Mouse (Mus musculus): ENCODE data around the gene Tmtc2. TPM values are rescaled to one million over a fixed set of nuclear protein-coding genes. Genes with fewer than 3 reads are reported as not detected.

Gene Tmtc2
- polyA plus RNA-seq, 1 experiment from 2014 or later, result 3.7 TPM

GRCm38 (mm10) chr10:105464378-105464777 lies 109.9 kb downstream of the Tmtc2 start:
- H3K9ac ChIP-seq (ENCODE audit: low read length), result no peak overlapping the region
- ATAC-seq (ENCODE audit: low FRiP score) (no peak), DNase-seq (ENCODE audit: low spot score, missing footprints) (no peak)

GRCm38 (mm10) chr10:105453441-105453840 lies 120.8 kb downstream of the Tmtc2 start:
- Histone ChIP-seq H3K27me3 (ENCODE audit: control insufficient read depth, insufficient read depth, low read length) (no peaks in the 10 kb centered on the region), H3K4me1 (ENCODE audit: control insufficient read depth, insufficient read depth, low read length) (no peaks in the 10 kb centered on the region), H3K4me2 (no peak overlapping the region), H3K9ac (ENCODE audit: low read length) (no peak overlapping the region), H3K36me3 (ENCODE audit: control insufficient read depth, insufficient read depth, low read length) (no peaks in the 10 kb centered on the region), H3K4me3 (ENCODE audit: low read depth, low read length) (no peak overlapping the region), H3K27ac (ENCODE audit: low read depth, low read length) (no peak overlapping the region), H3K9me3 (ENCODE audit: control insufficient read depth, low read length) (no peaks in the 10 kb centered on the region)
- no peak for DNase-seq (ENCODE audit: low spot score, missing footprints)
- 86% methylated on average over 8 of the region's 8 CpGs for WGBS
- peak; percentile 46; the same call in 1 of the 2 replicates for ATAC-seq (ENCODE audit: low FRiP score)

More at GRCm38 (mm10) chr10:105464378-105464777, 109.9 kb downstream of the Tmtc2 start:
- H3K27ac ChIP-seq (ENCODE audit: low read depth, low read length), result no peak overlapping the region
- H3K36me3 ChIP-seq (ENCODE audit: control insufficient read depth, insufficient read depth, low read length), result no peaks in the 10 kb centered on the region
- 81% methylated on average over 4 of the region's 4 CpGs for WGBS
- no peaks in the 10 kb centered on the region for H3K4me1 ChIP-seq (ENCODE audit: control insufficient read depth, insufficient read depth, low read length)
- no peaks in the 10 kb centered on the region for H3K27me3 ChIP-seq (ENCODE audit: control insufficient read depth, insufficient read depth, low read length)
- H3K9me3 ChIP-seq (ENCODE audit: control insufficient read depth, low read length), result no peaks in the 10 kb centered on the region
- H3K4me2 ChIP-seq, result no peak overlapping the region
- no peak overlapping the region for H3K4me3 ChIP-seq (ENCODE audit: low read depth, low read length)

- no peaks in the 10 kb centered on the region for H3K36me3 ChIP-seq (ENCODE audit: control insufficient read depth, insufficient read depth, low read length)
- H3K4me2 ChIP-seq, result no peak overlapping the region
- DNase-seq (ENCODE audit: low spot score, missing footprints), result no peak
- WGBS, result 93% methylated on average over 2 of the region's 2 CpGs
- no peaks in the 10 kb centered on the region for H3K9me3 ChIP-seq (ENCODE audit: control insufficient read depth, low read length)
- ATAC-seq (ENCODE audit: low FRiP score), result no peak
- H3K4me3 ChIP-seq (ENCODE audit: low read depth, low read length), result no peak overlapping the region
- no peaks in the 10 kb centered on the region for H3K4me1 ChIP-seq (ENCODE audit: control insufficient read depth, insufficient read depth, low read length)
- no peaks in the 10 kb centered on the region for H3K27me3 ChIP-seq (ENCODE audit: control insufficient read depth, insufficient read depth, low read length)
- H3K9ac ChIP-seq (ENCODE audit: low read length), result no peak overlapping the region
- no peak overlapping the region for H3K27ac ChIP-seq (ENCODE audit: low read depth, low read length)
Observed at GRCm38 (mm10) chr10:105447191-105447590, 127.1 kb downstream of the Tmtc2 start.

GRCm38 (mm10) chr10:105444309-105444708 lies 129.9 kb downstream of the Tmtc2 start:
- H3K27me3 ChIP-seq (ENCODE audit: control insufficient read depth, insufficient read depth, low read length), result no peaks in the 10 kb centered on the region
- WGBS, result 66% methylated on average over 3 of the region's 3 CpGs
- H3K4me2 ChIP-seq, result no peak overlapping the region
- no peak overlapping the region for H3K27ac ChIP-seq (ENCODE audit: low read depth, low read length)
- H3K4me3 ChIP-seq (ENCODE audit: low read depth, low read length), result no peak overlapping the region
- ATAC-seq (ENCODE audit: low FRiP score), result no peak
- H3K9ac ChIP-seq (ENCODE audit: low read length), result no peak overlapping the region
- no peaks in the 10 kb centered on the region for H3K4me1 ChIP-seq (ENCODE audit: control insufficient read depth, insufficient read depth, low read length)
- no peak for DNase-seq (ENCODE audit: low spot score, missing footprints)
- H3K9me3 ChIP-seq (ENCODE audit: control insufficient read depth, low read length), result no peaks in the 10 kb centered on the region
- H3K36me3 ChIP-seq (ENCODE audit: control insufficient read depth, insufficient read depth, low read length), result no peaks in the 10 kb centered on the region

GRCm38 (mm10) chr10:105434879-105435278 lies 139.4 kb downstream of the Tmtc2 start:
- ATAC-seq (ENCODE audit: low FRiP score) (no peak), DNase-seq (ENCODE audit: low spot score, missing footprints) (no peak)
- WGBS, result 82% methylated on average over 5 of the region's 5 CpGs
- Histone ChIP-seq H3K27me3 (ENCODE audit: control insufficient read depth, insufficient read depth, low read length) (no peaks in the 10 kb centered on the region), H3K4me1 (ENCODE audit: control insufficient read depth, insufficient read depth, low read length) (no peaks in the 10 kb centered on the region), H3K9ac (ENCODE audit: low read length) (no peak overlapping the region), H3K4me3 (ENCODE audit: low read depth, low read length) (no peak overlapping the region), H3K36me3 (ENCODE audit: control insufficient read depth, insufficient read depth, low read length) (no peaks in the 10 kb centered on the region), H3K27ac (ENCODE audit: low read depth, low read length) (no peak overlapping the region), H3K4me2 (no peak overlapping the region), H3K9me3 (ENCODE audit: control insufficient read depth, low read length) (no peaks in the 10 kb centered on the region)

- Histone ChIP-seq H3K4me2 (no peak overlapping the region), H3K9ac (ENCODE audit: low read length) (no peak overlapping the region), H3K9me3 (ENCODE audit: control insufficient read depth, low read length) (no peaks in the 10 kb centered on the region), H3K4me1 (ENCODE audit: control insufficient read depth, insufficient read depth, low read length) (no peaks in the 10 kb centered on the region), H3K36me3 (ENCODE audit: control insufficient read depth, insufficient read depth, low read length) (no peaks in the 10 kb centered on the region), H3K27ac (ENCODE audit: low read depth, low read length) (no peak overlapping the region), H3K27me3 (ENCODE audit: control insufficient read depth, insufficient read depth, low read length) (no peaks in the 10 kb centered on the region), H3K4me3 (ENCODE audit: low read depth, low read length) (no peak overlapping the region)
- no peak for DNase-seq (ENCODE audit: low spot score, missing footprints)
- ATAC-seq (ENCODE audit: low FRiP score), result no peak
- WGBS, result 77% methylated on average over 3 of the region's 3 CpGs
Observed at GRCm38 (mm10) chr10:105430885-105431284, 143.4 kb downstream of the Tmtc2 start.

GRCm38 (mm10) chr10:105430232-105430631 lies 144.0 kb downstream of the Tmtc2 start:
- no peaks in the 10 kb centered on the region for H3K4me1 ChIP-seq (ENCODE audit: control insufficient read depth, insufficient read depth, low read length)
- no peak for ATAC-seq (ENCODE audit: low FRiP score)

GRCm38 (mm10) chr10:105428080-105428479 lies 146.2 kb downstream of the Tmtc2 start:
- H3K9me3 ChIP-seq (ENCODE audit: control insufficient read depth, low read length), result no peaks in the 10 kb centered on the region
- no peak overlapping the region for H3K9ac ChIP-seq (ENCODE audit: low read length)
- ATAC-seq (ENCODE audit: low FRiP score) (no peak), DNase-seq (ENCODE audit: low spot score, missing footprints) (peak; percentile 53)
- no peaks in the 10 kb centered on the region for H3K27me3 ChIP-seq (ENCODE audit: control insufficient read depth, insufficient read depth, low read length)
- H3K27ac ChIP-seq (ENCODE audit: low read depth, low read length), result no peak overlapping the region
- H3K36me3 ChIP-seq (ENCODE audit: control insufficient read depth, insufficient read depth, low read length), result no peaks in the 10 kb centered on the region
- H3K4me2 ChIP-seq, result no peak overlapping the region
- 77% methylated on average over 5 of the region's 5 CpGs for WGBS
- H3K4me1 ChIP-seq (ENCODE audit: control insufficient read depth, insufficient read depth, low read length), result no peaks in the 10 kb centered on the region
- no peak overlapping the region for H3K4me3 ChIP-seq (ENCODE audit: low read depth, low read length)

More at GRCm38 (mm10) chr10:105430232-105430631, 144.0 kb downstream of the Tmtc2 start:
- H3K4me3 ChIP-seq (ENCODE audit: low read depth, low read length), result no peak overlapping the region
- H3K9ac ChIP-seq (ENCODE audit: low read length), result no peak overlapping the region
- H3K9me3 ChIP-seq (ENCODE audit: control insufficient read depth, low read length), result no peaks in the 10 kb centered on the region
- no peak overlapping the region for H3K4me2 ChIP-seq
- DNase-seq (ENCODE audit: low spot score, missing footprints), result no peak
- WGBS, result 79% methylated on average over 5 of the region's 5 CpGs
- H3K27ac ChIP-seq (ENCODE audit: low read depth, low read length), result no peak overlapping the region
- no peaks in the 10 kb centered on the region for H3K36me3 ChIP-seq (ENCODE audit: control insufficient read depth, insufficient read depth, low read length)
- no peaks in the 10 kb centered on the region for H3K27me3 ChIP-seq (ENCODE audit: control insufficient read depth, insufficient read depth, low read length)

- ATAC-seq (ENCODE audit: low FRiP score), result no peak
- H3K9me3 ChIP-seq (ENCODE audit: control insufficient read depth, low read length), result no peaks in the 10 kb centered on the region
- no peak overlapping the region for H3K9ac ChIP-seq (ENCODE audit: low read length)
- H3K4me3 ChIP-seq (ENCODE audit: low read depth, low read length), result no peak overlapping the region
- H3K4me2 ChIP-seq, result no peak overlapping the region
- H3K27ac ChIP-seq (ENCODE audit: low read depth, low read length), result no peak overlapping the region
- DNase-seq (ENCODE audit: low spot score, missing footprints), result peak; percentile 35
- H3K27me3 ChIP-seq (ENCODE audit: control insufficient read depth, insufficient read depth, low read length), result no peaks in the 10 kb centered on the region
- H3K36me3 ChIP-seq (ENCODE audit: control insufficient read depth, insufficient read depth, low read length), result no peaks in the 10 kb centered on the region
- WGBS, result 91% methylated on average over 7 of the region's 7 CpGs
- H3K4me1 ChIP-seq (ENCODE audit: control insufficient read depth, insufficient read depth, low read length), result no peaks in the 10 kb centered on the region
Observed at GRCm38 (mm10) chr10:105427625-105428024, 146.6 kb downstream of the Tmtc2 start.

- H3K4me1 ChIP-seq (ENCODE audit: control insufficient read depth, insufficient read depth, low read length), result no peaks in the 10 kb centered on the region
- no peak for DNase-seq (ENCODE audit: low spot score, missing footprints)
- no peaks in the 10 kb centered on the region for H3K27me3 ChIP-seq (ENCODE audit: control insufficient read depth, insufficient read depth, low read length)
- WGBS, result 87% methylated on average over 1 of the region's 1 CpGs
- H3K9me3 ChIP-seq (ENCODE audit: control insufficient read depth, low read length), result no peaks in the 10 kb centered on the region
- H3K9ac ChIP-seq (ENCODE audit: low read length), result no peak overlapping the region
- no peak for ATAC-seq (ENCODE audit: low FRiP score)
- H3K4me3 ChIP-seq (ENCODE audit: low read depth, low read length), result no peak overlapping the region
- no peak overlapping the region for H3K27ac ChIP-seq (ENCODE audit: low read depth, low read length)
- no peak overlapping the region for H3K4me2 ChIP-seq
- H3K36me3 ChIP-seq (ENCODE audit: control insufficient read depth, insufficient read depth, low read length), result no peaks in the 10 kb centered on the region
Observed at GRCm38 (mm10) chr10:105425052-105425451, 149.2 kb downstream of the Tmtc2 start.
